Mouse (Mus musculus): Measurements from ENCODE around the gene Lin37. TPM values are rescaled to one million over a fixed set of nuclear protein-coding genes. Genes with fewer than 3 reads are reported as not detected.

Lin37 gene
- total and polyA plus RNA-seq, 3 experiments = 4.0 to 38.6 (median 8.3) TPM

- peak overlapping the region; percentile 83; the same call in 1 of the 2 replicates for H3K9ac ChIP-seq (ENCODE audit: insufficient read depth, low read depth)
- no peak overlapping the region for H3K27ac ChIP-seq (ENCODE audit: insufficient read depth, low read depth)
- H3K9me3 ChIP-seq (replicated peaks; ENCODE audit: low read length) = no peaks in the 10 kb centered on the region
- TF ChIP-seq POLR2AphosphoS2 (IDR thresholded peaks at IDR 0.05; ENCODE audit: low read depth, low read length) (peak; percentile 41; the same call in 1 of the 2 replicates), BHLHE40 (IDR thresholded peaks at IDR 0.05; ENCODE audit: low read depth, low read length) (no peak), E2F4 (IDR thresholded peaks at IDR 0.05; ENCODE audit: insufficient replicate concordance, low read depth, low read length) (no peak)
- peaks cover 32 to 51% of the 10 kb centered on the region in 2 experiments for H3K36me3 ChIP-seq (replicated peaks in 1 of 2; ENCODE audit: control insufficient read depth in 1 of 2, insufficient read depth in 1 of 2, low read length in 1 of 2)
- peaks cover 10% of the 10 kb centered on the region for H3K79me2 ChIP-seq (replicated peaks; ENCODE audit: control insufficient read depth, extremely low read depth, insufficient read depth, poor library complexity, severe bottlenecking)
- in situ Hi-C loops (cut with MboI; ENCODE audit: low pct_ligation_motif_present, low pct_unique_long_range_greater_than_20kb, low sequenced_read_pairs) = no loop called here
- no peaks in the 10 kb centered on the region for H3K27me3 ChIP-seq (replicated peaks)
- peak overlapping the region in 1 of 3 experiments; percentile 71 for H3K4me3 ChIP-seq (replicated peaks in 1 of 3; ENCODE audit: low read depth in 2 of 3, low read length in 2 of 3, poor library complexity in 1 of 3)
- H3K4me2 ChIP-seq (ENCODE audit: insufficient read depth, low read depth, poor library complexity, severe bottlenecking) = 0 out of 2 replicates have a peak overlapping the region, but pooled peaks have one; percentile 82
- DNase-seq (ENCODE audit: extremely low read depth) = no peak
- peaks cover 5 to 37% of the 10 kb centered on the region in 2 experiments; a peak in 3 of 4 replicates for H3K4me1 ChIP-seq (ENCODE audit: control insufficient read depth in 1 of 2, insufficient read depth in 2 of 2)
- dilution Hi-C loops (cut with MboI; ENCODE audit: extremely low pct_ligation_motif_present, extremely low pct_unique_long_range_greater_than_20kb, low sequenced_read_pairs) = no loop called here
Measured at GRCm38 (mm10) chr7:30553810-30554584, 5.6 kb downstream of the Lin37 start.

DNA sequence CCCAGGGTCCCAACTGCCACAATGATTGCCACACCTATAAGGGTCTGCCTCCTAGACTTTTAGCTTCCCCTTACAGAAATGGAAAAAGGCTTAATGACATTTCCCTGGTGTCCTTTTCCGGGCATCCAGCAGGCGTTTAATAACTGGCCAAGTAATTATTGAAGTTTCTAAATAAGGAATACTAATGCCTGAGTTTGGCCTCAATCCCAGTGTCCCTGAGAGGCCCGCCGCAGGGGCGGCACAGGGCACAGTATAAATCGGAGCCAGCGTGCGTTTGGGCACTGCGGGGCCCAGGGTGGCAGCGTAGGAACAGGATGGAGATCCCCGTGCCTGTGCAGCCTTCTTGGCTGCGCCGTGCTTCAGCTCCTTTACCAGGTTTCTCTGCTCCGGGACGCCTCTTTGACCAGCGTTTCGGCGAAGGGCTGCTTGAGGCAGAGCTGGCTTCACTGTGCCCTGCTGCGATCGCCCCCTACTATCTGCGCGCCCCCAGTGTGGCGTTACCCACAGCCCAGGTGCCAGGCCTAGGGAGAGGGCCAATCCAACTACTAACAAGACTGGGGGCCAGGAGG lies 6.5 kb downstream of the Lin37 start:
- Histone ChIP-seq H3K79me2 (replicated peaks; ENCODE audit: control insufficient read depth, extremely low read depth, insufficient read depth, poor library complexity, severe bottlenecking) (peaks cover 1% of the 10 kb centered on the region), H3K27ac (ENCODE audit: insufficient read depth, low read depth) (peak overlapping the region; percentile 48), H3K9ac (ENCODE audit: insufficient read depth, low read depth) (peak overlapping the region; percentile 83), H3K9me3 (replicated peaks; ENCODE audit: low read length) (no peaks in the 10 kb centered on the region), H3K27me3 (replicated peaks) (no peaks in the 10 kb centered on the region), H3K36me3 (replicated peaks in 1 of 2; ENCODE audit: control insufficient read depth in 1 of 2, insufficient read depth in 1 of 2, low read length in 1 of 2) (peaks cover 32 to 55% of the 10 kb centered on the region in 2 experiments), H3K4me3 (replicated peaks in 1 of 3; ENCODE audit: low read depth in 2 of 3, low read length in 2 of 3, poor library complexity in 1 of 3) (peak overlapping the region; percentile 54 to 71 (median 70)), H3K4me2 (ENCODE audit: insufficient read depth, low read depth, poor library complexity, severe bottlenecking) (peak overlapping the region; percentile 82), H3K4me1 (ENCODE audit: control insufficient read depth in 1 of 2, insufficient read depth in 2 of 2) (peaks cover 5 to 29% of the 10 kb centered on the region in 2 experiments; a peak in 3 of 4 replicates)
- TF ChIP-seq USF2 (conservative IDR thresholded peaks at IDR 0.05; ENCODE audit: low read depth, low read length) (no peak), SIN3A (IDR thresholded peaks at IDR 0.05; ENCODE audit: low read length) (peak; percentile 3; the same call in 1 of the 2 replicates), MXI1 (IDR thresholded peaks at IDR 0.05; ENCODE audit: low read depth, low read length) (0 out of 2 replicates have a peak, but pooled peaks have one; percentile 60)
- in situ Hi-C loops (cut with MboI; ENCODE audit: low pct_ligation_motif_present, low pct_unique_long_range_greater_than_20kb, low sequenced_read_pairs) = no loop called here
- dilution Hi-C loops (cut with MboI; ENCODE audit: extremely low pct_ligation_motif_present, extremely low pct_unique_long_range_greater_than_20kb, low sequenced_read_pairs) = no loop called here
- no peak for DNase-seq (ENCODE audit: extremely low read depth)

DNA sequence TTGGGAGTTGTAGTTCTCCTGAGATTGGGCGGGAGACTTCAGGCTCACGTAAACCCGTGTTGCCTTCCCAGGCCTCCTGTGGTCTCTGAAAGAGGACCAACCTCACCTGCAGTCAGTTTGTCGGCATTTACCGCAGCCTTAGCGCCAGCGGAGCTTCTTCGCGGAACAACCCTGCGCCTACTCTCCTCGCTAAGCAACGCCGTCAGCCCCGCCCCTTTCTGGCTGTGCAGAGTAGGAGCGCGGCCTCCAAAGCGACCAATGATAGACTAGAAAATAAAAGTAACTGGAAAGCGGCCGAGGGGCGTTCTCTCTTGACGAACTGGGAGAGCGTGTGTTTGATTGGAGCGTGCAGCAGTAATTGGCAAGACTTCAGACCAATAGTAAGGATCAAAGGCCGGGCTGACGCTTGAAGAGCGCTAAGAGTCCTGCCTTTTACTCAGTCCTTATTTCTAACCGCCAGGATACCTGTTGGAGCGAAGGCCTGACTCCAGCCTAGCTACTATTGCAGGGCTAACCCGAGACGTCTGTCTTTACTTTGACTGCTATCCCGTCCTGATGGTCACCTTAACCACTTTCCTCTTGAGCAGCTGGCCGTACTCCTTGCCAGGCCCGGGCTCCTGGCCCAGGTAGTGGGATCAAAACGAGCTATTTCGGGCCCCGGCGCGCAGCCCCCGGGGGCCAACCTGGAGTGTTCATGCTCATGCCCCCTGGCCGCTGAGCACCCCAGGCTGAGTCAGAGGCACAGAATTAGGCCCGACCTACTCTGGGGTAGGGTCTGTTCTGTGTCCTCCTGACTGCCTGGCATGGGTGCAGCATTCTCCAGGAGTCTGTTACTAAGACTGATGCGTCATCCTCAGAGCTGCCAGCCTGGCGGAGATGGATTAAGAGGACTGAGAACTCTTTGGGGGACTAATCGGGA lies 7.3 kb downstream of the Lin37 start, which contains the start of the genes Hspb6 and Proser3:
TSS of gene Hspb6 (plus strand) at position 77 of the 919 bp plus-strand sequence.
TSS of gene Proser3 (minus strand) at position 198 of the 919 bp plus-strand sequence.
- Histone ChIP-seq H3K4me1 (ENCODE audit: control insufficient read depth in 1 of 2, insufficient read depth in 2 of 2) (peaks cover 2 to 21% of the 10 kb centered on the region in 2 experiments; a peak in 3 of 4 replicates), H3K4me3 (replicated peaks in 1 of 3; ENCODE audit: low read depth in 2 of 3, low read length in 2 of 3, poor library complexity in 1 of 3) (peak within 1 kb of the TSS; percentile 71 to 93 (median 83)), H3K9me3 (replicated peaks; ENCODE audit: low read length) (no peaks in the 10 kb centered on the region), H3K79me2 (replicated peaks; ENCODE audit: control insufficient read depth, extremely low read depth, insufficient read depth, poor library complexity, severe bottlenecking) (no peaks in the 10 kb centered on the region; the same call in 1 of the 2 replicates), H3K9ac (ENCODE audit: insufficient read depth, low read depth) (peak within 1 kb of the TSS; percentile 83), H3K27me3 (replicated peaks) (no peaks in the 10 kb centered on the region), H3K27ac (ENCODE audit: insufficient read depth, low read depth) (peak within 1 kb of the TSS; percentile 92), H3K36me3 (replicated peaks in 1 of 2; ENCODE audit: control insufficient read depth in 1 of 2, insufficient read depth in 1 of 2, low read length in 1 of 2) (peaks cover 32 to 52% of the 10 kb centered on the region in 2 experiments), H3K4me2 (ENCODE audit: insufficient read depth, low read depth, poor library complexity, severe bottlenecking) (peak within 1 kb of the TSS; percentile 82)
- dilution Hi-C loops (cut with MboI; ENCODE audit: extremely low pct_ligation_motif_present, extremely low pct_unique_long_range_greater_than_20kb, low sequenced_read_pairs) = no loop called here
- in situ Hi-C loops (cut with MboI; ENCODE audit: low pct_ligation_motif_present, low pct_unique_long_range_greater_than_20kb, low sequenced_read_pairs) = no loop called here
- DNase-seq (ENCODE audit: extremely low read depth) = peak; percentile 99
- peak; percentile 98 for TF ChIP-seq NELFE (IDR thresholded peaks at IDR 0.05; ENCODE audit: low read depth, low read length)
- TF ChIP-seq JUND (conservative IDR thresholded peaks at IDR 0.05; ENCODE audit: low read depth, low read length) = no peak
- no peak for TF ChIP-seq UBTF (IDR thresholded peaks at IDR 0.05; ENCODE audit: low read depth, low read length)
- TF ChIP-seq RCOR1 (conservative IDR thresholded peaks at IDR 0.05; ENCODE audit: low read depth, low read length) = no peak
- peak; percentile 95 for TF ChIP-seq ZMIZ1 (IDR thresholded peaks at IDR 0.05; ENCODE audit: low read depth, low read length)
- peak; percentile 53; the same call in 1 of the 2 replicates for TF ChIP-seq ELF1 (IDR thresholded peaks at IDR 0.05; ENCODE audit: low read depth, low read length)
- TF ChIP-seq EP300 (IDR thresholded peaks at IDR 0.05; ENCODE audit: low read length) = no peak
- no peak for TF ChIP-seq GABPA (IDR thresholded peaks at IDR 0.05; ENCODE audit: insufficient replicate concordance, low read depth, low read length)
- no peak for TF ChIP-seq ZNF384 (IDR thresholded peaks at IDR 0.05; ENCODE audit: low read depth, low read length)
- 0 out of 2 replicates have a peak, but pooled peaks have one; percentile 18 for TF ChIP-seq ETS1 (conservative IDR thresholded peaks at IDR 0.05; ENCODE audit: low read depth, low read length)
- peak; percentile 37; the same call in 1 of the 2 replicates for TF ChIP-seq MYC (IDR thresholded peaks at IDR 0.05; ENCODE audit: low read depth, low read length)
- peak; percentile 95 for TF ChIP-seq POLR2A (IDR thresholded peaks at IDR 0.05; ENCODE audit: low read depth, low read length)
- TF ChIP-seq IRF4 (IDR thresholded peaks at IDR 0.05; ENCODE audit: low read depth, low read length) = no peak; the same call in 1 of the 2 replicates
- no peak for TF ChIP-seq CTCF (conservative IDR thresholded peaks at IDR 0.05 in 1 of 2, IDR thresholded peaks at IDR 0.05 in 1 of 2; ENCODE audit: low read depth in 2 of 2, low read length in 2 of 2)
- TF ChIP-seq MAZ (IDR thresholded peaks at IDR 0.05; ENCODE audit: low read depth, low read length) = no peak

Data from CH12.LX (cell line).